Mouse (Mus musculus): Measurements from ENCODE around the gene Mid1.
"Not testable (repeated sequence)": the region's sequence is repeated elsewhere in the genome, so short reads cannot be mapped to it uniquely, and the experiment has no call there.

Gene Mid1

DNA sequence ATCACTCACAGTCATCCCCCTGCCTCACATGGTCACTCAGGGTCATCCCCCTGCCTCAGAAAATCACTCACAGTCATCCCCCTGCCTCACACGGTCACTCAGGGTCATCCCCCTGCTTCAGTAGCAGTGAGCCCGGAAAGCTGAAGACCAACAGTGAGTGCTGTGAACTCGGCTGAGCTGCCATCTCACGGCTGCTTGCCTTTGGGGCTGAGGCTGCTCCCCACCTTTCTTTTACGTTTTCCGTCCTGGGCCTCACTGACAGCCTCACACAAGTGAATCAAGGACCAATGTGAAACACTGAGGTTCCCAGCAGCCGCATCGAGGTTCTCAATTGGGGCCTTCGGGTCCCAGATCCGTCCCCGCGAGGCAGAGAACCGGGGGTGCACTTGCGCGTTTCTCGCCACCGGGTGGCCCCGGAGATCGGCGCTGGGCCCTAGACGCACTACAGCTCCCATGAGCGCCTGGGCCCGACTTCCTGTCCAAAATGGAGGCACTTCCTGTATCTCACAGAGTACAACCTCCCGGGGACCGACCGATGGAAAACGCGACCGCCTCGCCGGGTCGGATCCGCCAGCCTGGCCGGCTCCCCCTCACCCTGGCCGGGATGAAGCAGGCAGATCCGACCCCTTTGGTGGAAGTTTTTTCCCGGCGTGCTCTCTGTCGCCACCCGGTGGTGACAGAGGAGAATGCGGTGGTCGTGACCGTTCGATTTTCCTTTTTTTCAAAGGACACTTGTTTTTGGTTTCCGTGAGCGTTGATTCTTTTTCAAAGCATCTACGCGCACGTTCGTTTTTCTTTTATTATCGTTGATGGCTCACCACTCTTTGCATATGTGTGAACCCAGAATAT lies 301.7 kb downstream of the Mid1 start:
- DNase-seq (ENCODE audit: low spot score) = peak; percentile 85

- peak; percentile 73 for DNase-seq (ENCODE audit: low spot score)
These were observed 302.4 kb downstream of the Mid1 start for GRCm38 (mm10) chrX:169987368-169987837.

DNA sequence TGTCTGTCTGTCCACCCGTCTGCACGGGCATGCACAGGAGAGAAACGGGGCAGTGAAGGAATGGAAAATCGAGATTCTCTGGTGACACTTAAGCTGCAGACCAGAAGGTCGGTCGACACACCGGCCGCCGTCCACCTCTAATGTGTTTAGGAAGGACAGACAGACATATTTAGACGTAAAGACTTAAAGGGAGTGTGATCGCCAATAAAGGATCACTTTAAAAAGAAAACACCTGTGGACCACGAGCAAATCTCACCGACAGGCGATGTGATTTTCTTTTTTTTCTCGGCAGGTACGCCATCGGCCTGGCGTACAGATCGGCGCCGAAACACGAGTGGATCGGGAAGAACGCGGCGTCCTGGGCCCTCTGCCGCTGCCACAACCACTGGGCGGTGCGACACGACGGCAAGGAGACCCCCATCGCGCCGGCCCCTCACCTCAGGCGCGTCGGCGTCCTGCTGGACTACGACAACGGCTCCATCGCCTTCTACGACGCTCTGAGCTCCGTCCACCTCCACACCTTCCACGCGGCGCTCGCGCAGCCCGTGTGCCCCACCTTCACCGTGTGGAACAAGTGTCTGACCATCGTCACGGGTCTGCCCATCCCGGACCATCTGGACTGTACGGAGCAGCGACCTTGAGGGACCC lies 303.7 kb downstream of the Mid1 start:
- peak; percentile 72 for DNase-seq (ENCODE audit: low spot score)

GRCm38 (mm10) chrX:169989219-169989595 lies 304.2 kb downstream of the Mid1 start:
- not testable (repeated sequence) for DNase-seq (ENCODE audit: low spot score)

- peak; percentile 81 for DNase-seq (ENCODE audit: low spot score)
These were observed 305.0 kb downstream of the Mid1 start for GRCm38 (mm10) chrX:169989691-169990631.

DNA sequence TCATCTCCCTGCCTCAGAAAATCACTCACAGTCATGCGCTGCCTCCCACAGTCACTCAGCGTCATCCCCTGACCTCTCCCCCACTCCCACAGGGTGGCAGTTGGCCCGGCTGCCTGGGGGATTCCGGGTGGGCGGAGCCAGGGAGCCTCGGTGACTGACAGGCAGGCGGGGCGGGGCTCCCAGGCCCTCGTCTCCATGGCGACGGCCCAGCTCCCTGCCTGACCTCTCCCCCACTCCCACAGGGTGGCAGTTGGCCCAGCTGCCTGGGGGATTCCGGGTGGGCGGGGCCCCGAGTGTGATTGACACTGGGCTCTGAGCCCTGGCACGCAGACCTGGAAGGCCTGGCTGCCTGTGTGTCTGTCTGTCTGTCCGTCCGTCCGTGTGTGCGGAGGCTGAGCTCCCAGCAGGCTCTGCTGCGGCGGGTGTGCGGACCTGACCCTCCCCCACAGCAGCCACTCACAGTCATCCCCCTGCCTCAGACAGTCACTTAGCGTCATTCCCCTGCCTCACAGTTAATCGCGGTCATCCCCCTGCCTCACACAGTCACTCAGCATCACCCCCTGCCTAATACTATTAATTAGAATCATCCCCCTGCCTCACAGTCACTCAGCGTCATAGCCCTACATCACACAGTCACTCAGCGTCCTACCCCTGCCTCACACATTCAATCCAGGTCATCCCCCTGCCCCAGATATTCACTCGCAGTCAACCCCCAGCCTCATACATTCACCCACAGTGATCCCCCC lies 306.3 kb downstream of the Mid1 start:
- peak; percentile 95 for DNase-seq (ENCODE audit: low spot score)

- peak; percentile 34 for DNase-seq (ENCODE audit: low spot score)
These were observed 307.3 kb downstream of the Mid1 start for GRCm38 (mm10) chrX:169992086-169992930.

- DNase-seq (ENCODE audit: low spot score) = peak; percentile 62
These were observed 308.1 kb downstream of the Mid1 start for GRCm38 (mm10) chrX:169992951-169993547.

DNA sequence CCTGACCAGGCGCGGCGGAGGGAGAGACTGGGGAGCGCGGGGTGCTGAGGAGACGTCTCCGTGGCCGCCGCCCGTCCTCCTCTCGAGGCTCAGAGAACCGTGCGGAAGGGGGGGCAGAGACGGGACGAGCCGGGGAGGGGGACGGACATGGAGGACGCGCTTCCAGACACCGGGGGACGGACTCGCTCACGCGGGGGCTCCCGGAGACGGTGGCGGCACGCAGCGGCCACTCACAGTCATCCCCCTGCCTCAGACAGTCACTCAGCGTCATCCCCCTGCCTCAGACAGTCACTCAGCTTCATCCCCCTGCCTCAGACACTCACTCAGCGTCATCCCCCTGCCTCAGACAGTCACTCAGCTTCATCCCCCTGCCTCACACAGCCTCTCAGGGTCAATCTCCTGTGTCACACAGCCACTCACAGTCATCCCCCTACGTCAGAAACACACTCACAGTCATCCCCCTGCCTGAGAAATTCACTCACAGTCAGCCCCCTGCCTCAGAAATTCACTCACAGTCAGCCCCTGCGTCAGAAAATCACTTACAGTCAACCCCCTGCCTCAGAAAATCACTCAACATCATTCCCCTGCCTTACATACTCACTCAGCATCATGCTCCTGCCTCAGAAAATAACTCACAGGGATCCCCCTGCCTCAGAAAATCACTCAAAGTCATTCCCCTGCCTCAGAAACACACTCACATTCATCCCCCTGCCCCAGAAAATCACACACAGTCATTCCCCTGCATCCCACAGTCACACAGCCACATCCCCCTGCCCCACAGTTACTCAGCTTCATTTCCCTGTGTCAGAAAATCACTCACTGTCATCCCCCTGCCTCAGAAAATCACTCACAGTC lies 309.2 kb downstream of the Mid1 start:
- DNase-seq (ENCODE audit: low spot score) = peak; percentile 91

DNA sequence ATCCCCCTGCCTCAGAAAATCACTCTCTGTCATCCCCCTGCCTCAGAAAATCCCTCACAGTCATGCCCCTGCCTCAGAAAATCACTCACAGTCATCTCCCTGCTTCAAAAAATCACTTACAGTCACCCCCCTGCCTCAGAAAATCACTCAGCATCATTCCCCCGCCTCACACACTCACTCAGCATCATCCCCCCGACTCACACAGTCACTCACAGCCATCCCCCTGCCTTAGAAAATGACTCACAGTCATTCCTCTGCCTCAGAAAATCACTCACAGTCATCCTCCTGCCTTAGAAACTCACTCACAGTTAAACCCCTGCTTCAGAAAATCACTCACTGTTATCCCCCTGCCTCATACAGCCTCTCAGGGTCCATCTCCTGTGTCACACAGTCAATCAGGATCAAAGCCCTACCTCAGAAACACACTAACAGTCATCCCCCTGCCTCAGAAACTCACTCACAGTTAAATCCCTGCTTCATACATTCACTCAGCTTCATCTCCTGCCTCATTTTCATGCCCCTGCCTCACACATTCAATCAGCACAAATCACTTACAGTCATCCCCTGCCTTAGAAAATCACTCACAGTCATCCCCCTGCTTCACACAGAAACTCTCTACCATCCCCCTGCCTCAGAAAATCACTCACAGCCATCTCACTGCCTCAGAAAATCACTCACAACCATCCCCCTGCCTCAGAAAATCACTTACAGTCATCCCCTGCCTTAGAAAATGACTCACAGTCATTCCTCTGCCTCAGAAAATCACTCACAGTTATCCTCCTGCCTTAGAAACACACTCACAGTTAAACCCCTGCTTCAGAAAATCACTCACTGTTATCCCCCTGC lies 310.1 kb downstream of the Mid1 start:
- DNase-seq (ENCODE audit: low spot score) = peak; percentile 18

DNA sequence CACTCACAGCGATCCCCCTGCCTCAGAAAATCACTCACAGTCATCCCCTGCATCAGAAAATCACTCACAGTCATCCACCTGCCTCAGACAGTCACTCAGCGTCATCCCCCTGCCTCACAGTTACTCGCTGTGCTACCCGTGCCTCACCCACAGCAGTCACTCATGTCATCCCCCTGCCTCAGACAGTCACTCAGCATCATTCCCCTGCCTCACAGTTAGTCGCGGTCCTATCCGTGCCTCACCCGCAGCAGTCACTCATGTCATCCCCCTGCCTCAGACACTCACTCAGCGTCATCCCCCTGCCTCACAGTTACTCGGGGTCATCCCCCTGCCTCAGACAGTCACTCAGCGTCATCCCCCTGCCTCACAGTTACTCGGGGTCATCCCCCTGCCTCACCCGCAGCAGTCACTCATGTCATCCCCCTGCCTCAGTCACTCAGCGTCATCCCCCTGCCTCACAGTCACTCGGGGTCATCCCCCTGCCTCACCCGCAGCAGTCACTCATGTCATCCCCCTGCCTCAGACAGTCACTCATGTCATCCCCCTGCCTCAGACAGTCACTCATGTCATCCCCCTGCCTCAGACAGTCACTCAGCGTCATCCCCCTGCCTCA lies 311.0 kb downstream of the Mid1 start:
- peak; percentile 38 for DNase-seq (ENCODE audit: low spot score)

- peak; percentile 89 for DNase-seq (ENCODE audit: low spot score)
These were observed 311.9 kb downstream of the Mid1 start for GRCm38 (mm10) chrX:169996926-169997325.

- DNase-seq (ENCODE audit: low spot score) = not testable (repeated sequence)
These were observed 312.5 kb downstream of the Mid1 start for GRCm38 (mm10) chrX:169997456-169997853.

- DNase-seq (ENCODE audit: low spot score) = peak; percentile 100
These were observed 313.0 kb downstream of the Mid1 start for GRCm38 (mm10) chrX:169997854-169998456.

DNA sequence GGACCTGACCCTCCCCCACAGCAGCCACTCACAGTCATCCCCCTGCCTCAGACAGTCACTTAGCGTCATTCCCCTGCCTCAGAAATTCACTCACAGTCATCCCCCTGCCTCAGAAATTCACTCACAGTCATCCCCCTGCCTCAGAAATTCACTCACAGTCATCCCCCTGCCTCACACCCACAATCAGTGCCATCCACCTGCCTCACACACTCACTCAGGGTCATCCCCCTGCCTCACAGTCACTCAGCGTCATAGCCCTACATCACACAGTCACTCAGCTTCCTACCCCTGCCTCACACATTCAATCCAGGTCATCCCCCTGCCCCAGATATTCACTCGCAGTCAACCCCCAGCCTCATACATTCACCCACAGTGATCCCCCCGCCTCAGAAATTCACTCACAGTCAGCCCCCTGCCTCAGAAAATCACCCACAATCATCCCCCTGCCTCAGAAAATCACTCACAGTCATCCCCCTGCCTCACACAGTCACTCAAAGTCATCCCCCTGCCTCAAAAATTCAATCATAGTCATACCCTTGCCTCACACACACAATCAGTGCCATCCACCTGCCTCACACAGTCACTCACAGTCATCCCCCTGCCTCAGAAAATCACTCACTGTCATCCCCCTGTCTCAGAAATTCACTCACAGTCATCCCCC lies 313.7 kb downstream of the Mid1 start:
- DNase-seq (ENCODE audit: low spot score) = not testable (repeated sequence)

GRCm38 (mm10) chrX:169999226-169999883 lies 314.4 kb downstream of the Mid1 start:
- DNase-seq (ENCODE audit: low spot score) = peak; percentile 56
